Mouse (Mus musculus): Measurements from ENCODE around the gene Pccb.

Pccb gene

GRCm38 (mm10) chr9:100987006-100987405 lies 47.7 kb downstream of the Pccb start:
- no peak for DNase-seq (ENCODE audit: low read depth)

GRCm38 (mm10) chr9:100984381-100985310 lies 50.1 kb downstream of the Pccb start:
- no peak for DNase-seq (ENCODE audit: low read depth)

- DNase-seq (ENCODE audit: low read depth) = no peak
Measured at GRCm38 (mm10) chr9:100982786-100983185, 51.9 kb downstream of the Pccb start.

GRCm38 (mm10) chr9:100979260-100979659 lies 55.4 kb downstream of the Pccb start:
- DNase-seq (ENCODE audit: low read depth) = no peak

- no peak for DNase-seq (ENCODE audit: low read depth)
Measured at GRCm38 (mm10) chr9:100978666-100979065, 56.0 kb downstream of the Pccb start.

- no peak for DNase-seq (ENCODE audit: low read depth)
Measured at GRCm38 (mm10) chr9:100969461-100969860, 65.2 kb downstream of the Pccb start.

GRCm38 (mm10) chr9:100964106-100964505 lies 70.6 kb downstream of the Pccb start:
- no peak for DNase-seq (ENCODE audit: low read depth)

- DNase-seq (ENCODE audit: low read depth) = no peak
Measured at GRCm38 (mm10) chr9:100963428-100963912, 71.2 kb downstream of the Pccb start.

- DNase-seq (ENCODE audit: low read depth) = no peak
Measured at GRCm38 (mm10) chr9:100962903-100963427, 71.7 kb downstream of the Pccb start.

GRCm38 (mm10) chr9:100951481-100951880 lies 83.2 kb downstream of the Pccb start:
- peak; percentile 23 for DNase-seq (ENCODE audit: low read depth)

- DNase-seq (ENCODE audit: low read depth) = no peak
Measured at GRCm38 (mm10) chr9:100944677-100945365, 89.9 kb downstream of the Pccb start.

GRCm38 (mm10) chr9:100942042-100942441 lies 92.7 kb downstream of the Pccb start:
- no peak for DNase-seq (ENCODE audit: low read depth)

All from fibroblast of lung, adult 2 months (primary cell).